Mouse (Mus musculus) left cerebral cortex, postnatal 14 days (tissue): ENCODE data around the gene Abhd5. TPM values are rescaled to one million over a fixed set of nuclear protein-coding genes. Genes with fewer than 3 reads are reported as not detected.

ENCODE experiments used
- total RNA-seq, 2 experiments: library from RNA; stranded (reverse); gene quantifications; 2 replicates each; pipeline ENCODE4 v1.2.3; 2021

Abhd5 gene
- total RNA-seq, 2 experiments from 2014 or later: 28.4 to 30.3 TPM

Other genes starting within 250 kb of the Abhd5 start
- gene Snrk, start 234.3 kb upstream of the Abhd5 start, total RNA-seq: 100 to 1,000 TPM; 105 to 126 TPM
- 10 to 100 TPM; 28.5 to 34.2 TPM for gene Ano10, start 57.2 kb upstream of the Abhd5 start, total RNA-seq